In genomic region chr12:81801134-81801533, GRCm38 (mm10) we compare ENCODE assay signal across 21 mouse cellular contexts. TPM values are rescaled to one million over a fixed set of nuclear protein-coding genes. Genes with fewer than 3 reads are reported as not detected.
DNase-seq lines count a peak whose midpoint lies in the region; ATAC-seq and TF ChIP-seq lines count a peak whose summit lies in the region.
"Had no signal": no experiment of that assay in that cellular context is flagged by ENCODE, and none has a peak within 500 bp of the region (broad histone marks: within the 10 kb centered on the region; RNA-seq: fewer than 3 reads in every experiment).

No protein-coding gene starts in this region.

- no peaks in the 10 kb centered on the region for H3K9me3 ChIP-seq in forebrain, postnatal 0 days (ENCODE audit: low read length)
- no peaks in the 10 kb centered on the region for H3K9me3 ChIP-seq in forebrain, embryonic 12.5 days
- H3K9me3 ChIP-seq: embryonic facial prominence, embryonic 12.5 days; embryonic facial prominence, embryonic 15.5 days; forebrain, embryonic 10.5 days; forebrain, embryonic 13.5 days; forebrain, embryonic 15.5 days had no signal

- no peak overlapping the region for H3K4me3 ChIP-seq in forebrain, postnatal 0 days (ENCODE audit: low read depth, low read length)
- no peak overlapping the region for H3K4me3 ChIP-seq in forebrain, embryonic 12.5 days (replicated peaks)
- H3K4me3 ChIP-seq: embryonic facial prominence, embryonic 12.5 days; embryonic facial prominence, embryonic 15.5 days; erythroblast, embryonic 14.5 days; forebrain, embryonic 10.5 days; forebrain, embryonic 13.5 days; forebrain, embryonic 15.5 days had no signal

- H3K27ac ChIP-seq in forebrain, postnatal 0 days (ENCODE audit: low read depth, low read length): no peak overlapping the region
- no peak overlapping the region for H3K27ac ChIP-seq in forebrain, embryonic 12.5 days
- H3K27ac ChIP-seq: embryonic facial prominence, embryonic 12.5 days; embryonic facial prominence, embryonic 15.5 days; forebrain, embryonic 10.5 days; forebrain, embryonic 13.5 days; forebrain, embryonic 15.5 days had no signal

- H3K4me2 ChIP-seq in forebrain, postnatal 0 days (ENCODE audit: low read depth): no peak overlapping the region
- no peak overlapping the region for H3K4me2 ChIP-seq in forebrain, embryonic 12.5 days
- H3K4me2 ChIP-seq: embryonic facial prominence, embryonic 12.5 days; embryonic facial prominence, embryonic 15.5 days; forebrain, embryonic 13.5 days; forebrain, embryonic 15.5 days had no signal

- ATAC-seq in forebrain, postnatal 0 days: no peak
- ATAC-seq in forebrain, embryonic 12.5 days (ENCODE audit: low FRiP score): no peak
- ATAC-seq: forebrain, embryonic 13.5 days; forebrain, embryonic 15.5 days had no signal

- no peaks in the 10 kb centered on the region for H3K27me3 ChIP-seq in forebrain, postnatal 0 days (ENCODE audit: insufficient read depth, low read length)
- H3K27me3 ChIP-seq in forebrain, embryonic 12.5 days: no peaks in the 10 kb centered on the region
- H3K27me3 ChIP-seq: embryonic facial prominence, embryonic 12.5 days; embryonic facial prominence, embryonic 15.5 days; forebrain, embryonic 13.5 days; forebrain, embryonic 15.5 days had no signal

- WGBS in forebrain, postnatal 0 days: 77% methylated on average over 9 of the region's 9 CpGs
- 87% methylated on average over 9 of the region's 9 CpGs for WGBS in forebrain, embryonic 12.5 days

- DNase-seq in forebrain, postnatal 0 days: peak; percentile 22
- peak; percentile 48 to 60 for DNase-seq in right cerebral cortex, postnatal 10 days (ENCODE audit: low spot score in 2 of 2)
- no peak for DNase-seq in right cerebral cortex, adult 2 months (ENCODE audit: low spot score in 2 of 2)
- DNase-seq: adrenal gland, adult 2 months; adrenal gland, postnatal 10 days; adrenal gland, postnatal 25 days; cerebellum, adult 11 months; cerebellum, adult 18-20 months; cerebellum, adult 8-10 months; cerebellum, adult 9-11 months; cerebellum, postnatal 14 days; cerebellum, postnatal 36 days; embryo, embryonic 11 days had no signal

- no peaks in the 10 kb centered on the region for H3K36me3 ChIP-seq in forebrain, postnatal 0 days (ENCODE audit: insufficient read depth)
- H3K36me3 ChIP-seq in forebrain, embryonic 12.5 days (replicated peaks): no peaks in the 10 kb centered on the region
- H3K36me3 ChIP-seq: embryonic facial prominence, embryonic 12.5 days; embryonic facial prominence, embryonic 15.5 days; forebrain, embryonic 10.5 days; forebrain, embryonic 15.5 days had no signal

- no peak for TF ChIP-seq CTCF in forebrain, postnatal 0 days (IDR thresholded peaks at IDR 0.05; ENCODE audit: low read depth)

- no peak overlapping the region for H3K9ac ChIP-seq in forebrain, postnatal 0 days
- no peak overlapping the region for H3K9ac ChIP-seq in forebrain, embryonic 12.5 days
- H3K9ac ChIP-seq: embryonic facial prominence, embryonic 12.5 days; embryonic facial prominence, embryonic 15.5 days; forebrain, embryonic 13.5 days; forebrain, embryonic 15.5 days had no signal

- no peaks in the 10 kb centered on the region for H3K4me1 ChIP-seq in forebrain, postnatal 0 days (ENCODE audit: insufficient read depth)
- peaks cover 4% of the 10 kb centered on the region; the same call in 1 of the 2 replicates for H3K4me1 ChIP-seq in forebrain, embryonic 12.5 days
- H3K4me1 ChIP-seq: embryonic facial prominence, embryonic 12.5 days; embryonic facial prominence, embryonic 15.5 days; forebrain, embryonic 13.5 days; forebrain, embryonic 15.5 days had no signal

RNA-seq across cellular contexts. Expression of gene Map3k9, which starts 20.2 kb away (rescaled TPM):
- total RNA-seq in forebrain, postnatal 0 days (2014; rRNA removed): 41.4 and 49.2 TPM in 2 replicates
- polyA plus RNA-seq in forebrain, postnatal 0 days (2015; fragmentation: Nextera tagmentation; extraction: Ambion mirVana): 4.3 and 6.5 TPM in 2 replicates
- polyA plus RNA-seq in forebrain, embryonic 12.5 days (2016; fragmentation: Nextera tagmentation; extraction: Ambion mirVana): 5.3 and 5.7 TPM in 2 replicates
- total RNA-seq: MEL had no signal
- polyA plus RNA-seq: erythroblast, embryonic 14.5 days had no signal

RNA-seq across cellular contexts. Expression of gene Pcnx, which starts 58.7 kb away (rescaled TPM):
- total RNA-seq in forebrain, postnatal 0 days (2014; rRNA removed): 30.9 and 37.6 TPM in 2 replicates
- 6.1 and 6.3 TPM in 2 replicates for polyA plus RNA-seq in forebrain, postnatal 0 days (2015; fragmentation: Nextera tagmentation; extraction: Ambion mirVana)
- polyA plus RNA-seq in forebrain, embryonic 12.5 days (2016; fragmentation: Nextera tagmentation; extraction: Ambion mirVana): 12.9 and 17.3 TPM in 2 replicates

Comparison
In these comparisons a context has a peak if more than half of its experiments do, and no peak if none do; other contexts are left out.
1. DNase-seq: peak in forebrain, postnatal 0 days (single experiment) and right cerebral cortex, postnatal 10 days (2 of 2); none in right cerebral cortex, adult 2 months (0 of 2).